Mouse (Mus musculus): Measurements from ENCODE around the gene Dap3. TPM values are rescaled to one million over a fixed set of nuclear protein-coding genes. Genes with fewer than 3 reads are reported as not detected.

Gene Dap3
- polyA plus RNA-seq, 1 experiment from 2014 or later: 99.0 TPM

DNA sequence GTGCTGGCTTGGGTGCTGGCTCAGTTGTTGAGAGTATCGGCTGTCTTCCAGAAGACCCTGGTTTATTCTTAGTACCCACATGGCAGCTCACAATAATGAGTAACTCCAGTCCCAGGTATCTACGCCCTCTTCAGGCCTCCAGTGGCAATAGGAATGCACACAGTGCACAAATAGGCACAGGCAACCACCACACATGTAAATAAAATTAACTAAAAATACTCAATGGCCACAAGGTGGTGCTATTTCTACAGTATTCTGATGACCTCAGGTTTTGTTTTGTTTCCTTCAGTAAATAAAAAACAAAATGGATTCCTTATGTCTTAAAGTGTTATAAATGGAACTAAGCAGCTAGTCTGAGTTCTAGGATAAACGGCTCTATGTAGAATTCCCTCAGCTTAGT, 11.2 kb downstream of the Dap3 start:
- Histone ChIP-seq H3K4me2 (replicated peaks; ENCODE audit: low read depth) (no peak overlapping the region), H3K27me3 (ENCODE audit: control insufficient read depth, insufficient read depth, low read length) (no peaks in the 10 kb centered on the region), H3K4me1 (replicated peaks; ENCODE audit: control insufficient read depth, insufficient read depth) (no peaks in the 10 kb centered on the region), H3K9ac (ENCODE audit: low read length) (no peak overlapping the region), H3K27ac (replicated peaks) (no peak overlapping the region), H3K36me3 (ENCODE audit: control insufficient read depth, insufficient read depth, low read length) (peaks cover 17% of the 10 kb centered on the region; the same call in 1 of the 2 replicates), H3K9me3 (ENCODE audit: control insufficient read depth, low read length) (no peaks in the 10 kb centered on the region), H3K4me3 (ENCODE audit: low read depth, low read length) (no peak overlapping the region)
- no peak for DNase-seq (ENCODE audit: low spot score)
- peak; percentile 76 for TF ChIP-seq CTCF (IDR thresholded peaks at IDR 0.05; ENCODE audit: low read depth)
- TF ChIP-seq EP300 (optimal IDR thresholded peaks at IDR 0.05): no peak
- WGBS: 69% methylated on average over 3 of the region's 3 CpGs
- peak; percentile 68 for ATAC-seq (ENCODE audit: low FRiP score, low TSS enrichment)

DNA sequence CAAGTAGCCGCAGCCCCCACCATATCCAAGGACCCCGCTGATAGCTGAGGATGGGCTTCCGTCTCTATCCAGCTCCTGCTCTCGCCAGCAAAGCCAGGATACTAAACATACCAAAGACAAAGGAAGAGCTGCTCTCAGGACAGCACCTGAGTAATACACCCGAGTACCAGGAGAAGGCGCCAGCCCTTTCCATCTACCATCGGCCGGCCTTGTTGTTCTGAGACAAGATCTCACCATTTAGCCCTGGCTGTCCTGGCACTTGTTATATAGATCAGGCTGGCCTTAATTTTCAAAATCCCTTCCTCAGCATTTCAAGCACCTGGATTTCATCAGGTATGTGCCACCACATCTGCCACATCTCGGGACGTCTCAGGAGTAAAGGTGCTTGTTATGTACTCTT, 11.9 kb downstream of the Dap3 start:
- Histone ChIP-seq H3K27ac (replicated peaks) (no peak overlapping the region), H3K4me2 (replicated peaks; ENCODE audit: low read depth) (no peak overlapping the region), H3K4me1 (replicated peaks; ENCODE audit: control insufficient read depth, insufficient read depth) (no peaks in the 10 kb centered on the region), H3K36me3 (ENCODE audit: control insufficient read depth, insufficient read depth, low read length) (peaks cover 17% of the 10 kb centered on the region; the same call in 1 of the 2 replicates), H3K9me3 (ENCODE audit: control insufficient read depth, low read length) (no peaks in the 10 kb centered on the region), H3K4me3 (ENCODE audit: low read depth, low read length) (no peak overlapping the region), H3K27me3 (ENCODE audit: control insufficient read depth, insufficient read depth, low read length) (no peaks in the 10 kb centered on the region), H3K9ac (ENCODE audit: low read length) (no peak overlapping the region)
- DNase-seq (ENCODE audit: low spot score): no peak
- TF ChIP-seq CTCF (IDR thresholded peaks at IDR 0.05; ENCODE audit: low read depth): no peak
- TF ChIP-seq EP300 (optimal IDR thresholded peaks at IDR 0.05): no peak
- no peak for ATAC-seq (ENCODE audit: low FRiP score, low TSS enrichment)
- 92% methylated on average over 10 of the region's 10 CpGs for WGBS

DNA sequence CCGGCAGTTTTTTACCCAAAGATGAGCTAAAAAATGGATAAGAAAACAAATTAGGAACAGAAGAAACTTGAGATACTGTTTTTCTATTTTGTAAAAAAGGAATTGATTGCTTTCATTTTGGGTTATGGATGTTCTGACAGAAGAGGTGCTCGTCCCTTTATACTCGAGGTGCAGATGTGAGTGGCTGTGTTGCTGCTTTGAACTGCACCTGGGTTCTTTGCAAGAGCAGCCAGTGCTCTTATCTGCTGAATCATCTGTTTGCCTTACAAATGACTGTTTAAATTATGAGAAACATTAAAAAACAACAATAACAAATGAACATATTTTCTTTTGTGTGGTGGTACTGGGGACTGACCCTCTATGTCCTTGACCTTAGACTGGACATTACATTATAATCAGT, 21.5 kb downstream of the Dap3 start:
- TF ChIP-seq EP300 (optimal IDR thresholded peaks at IDR 0.05): no peak
- TF ChIP-seq CTCF (IDR thresholded peaks at IDR 0.05; ENCODE audit: low read depth): no peak
- no peaks in the 10 kb centered on the region for H3K9me3 ChIP-seq (ENCODE audit: control insufficient read depth, low read length)
- H3K27ac ChIP-seq (replicated peaks): no peak overlapping the region
- H3K9ac ChIP-seq (ENCODE audit: low read length): no peak overlapping the region
- H3K27me3 ChIP-seq (ENCODE audit: control insufficient read depth, insufficient read depth, low read length): no peaks in the 10 kb centered on the region
- peaks cover 25% of the 10 kb centered on the region for H3K36me3 ChIP-seq (ENCODE audit: control insufficient read depth, insufficient read depth, low read length)
- DNase-seq (ENCODE audit: low spot score): no peak
- H3K4me2 ChIP-seq (replicated peaks; ENCODE audit: low read depth): no peak overlapping the region
- WGBS: 81% methylated on average over 3 of the region's 3 CpGs
- H3K4me3 ChIP-seq (ENCODE audit: low read depth, low read length): no peak overlapping the region
- H3K4me1 ChIP-seq (replicated peaks; ENCODE audit: control insufficient read depth, insufficient read depth): no peaks in the 10 kb centered on the region
- ATAC-seq (ENCODE audit: low FRiP score, low TSS enrichment): no peak

DNA sequence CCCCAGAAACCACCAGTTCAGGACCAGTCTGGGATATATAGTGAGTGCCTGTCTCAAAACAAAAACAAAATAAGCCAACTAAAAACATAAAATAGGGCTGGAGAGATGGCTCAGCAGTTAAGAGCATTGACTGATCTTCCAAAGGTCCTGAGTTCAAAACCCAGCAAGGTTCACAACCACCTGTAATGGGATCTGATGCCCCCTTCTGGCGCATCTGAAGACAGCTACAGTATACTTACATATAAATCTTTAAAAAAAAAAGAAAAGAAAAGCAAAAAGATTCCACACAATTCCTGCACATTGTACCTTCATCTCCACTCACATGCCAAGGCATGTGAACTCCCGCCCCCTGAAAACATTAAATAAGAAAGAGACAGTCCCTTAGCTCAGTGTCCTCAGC, 25.3 kb downstream of the Dap3 start:
- DNase-seq (ENCODE audit: low spot score) (no peak), ATAC-seq (ENCODE audit: low FRiP score, low TSS enrichment) (no peak)
- peaks cover 39% of the 10 kb centered on the region for H3K36me3 ChIP-seq (ENCODE audit: control insufficient read depth, insufficient read depth, low read length)
- TF ChIP-seq EP300 (optimal IDR thresholded peaks at IDR 0.05) (no peak), CTCF (IDR thresholded peaks at IDR 0.05; ENCODE audit: low read depth) (peak; percentile 16; the same call in 1 of the 2 replicates)
- no peak overlapping the region for H3K4me3 ChIP-seq (ENCODE audit: low read depth, low read length)
- no peaks in the 10 kb centered on the region for H3K27me3 ChIP-seq (ENCODE audit: control insufficient read depth, insufficient read depth, low read length)
- H3K4me1 ChIP-seq (replicated peaks; ENCODE audit: control insufficient read depth, insufficient read depth): no peaks in the 10 kb centered on the region
- no peaks in the 10 kb centered on the region for H3K9me3 ChIP-seq (ENCODE audit: control insufficient read depth, low read length)
- WGBS: 81% methylated on average over 2 of the region's 2 CpGs
- H3K4me2 ChIP-seq (replicated peaks; ENCODE audit: low read depth): no peak overlapping the region
- no peak overlapping the region for H3K9ac ChIP-seq (ENCODE audit: low read length)
- H3K27ac ChIP-seq (replicated peaks): no peak overlapping the region

DNA sequence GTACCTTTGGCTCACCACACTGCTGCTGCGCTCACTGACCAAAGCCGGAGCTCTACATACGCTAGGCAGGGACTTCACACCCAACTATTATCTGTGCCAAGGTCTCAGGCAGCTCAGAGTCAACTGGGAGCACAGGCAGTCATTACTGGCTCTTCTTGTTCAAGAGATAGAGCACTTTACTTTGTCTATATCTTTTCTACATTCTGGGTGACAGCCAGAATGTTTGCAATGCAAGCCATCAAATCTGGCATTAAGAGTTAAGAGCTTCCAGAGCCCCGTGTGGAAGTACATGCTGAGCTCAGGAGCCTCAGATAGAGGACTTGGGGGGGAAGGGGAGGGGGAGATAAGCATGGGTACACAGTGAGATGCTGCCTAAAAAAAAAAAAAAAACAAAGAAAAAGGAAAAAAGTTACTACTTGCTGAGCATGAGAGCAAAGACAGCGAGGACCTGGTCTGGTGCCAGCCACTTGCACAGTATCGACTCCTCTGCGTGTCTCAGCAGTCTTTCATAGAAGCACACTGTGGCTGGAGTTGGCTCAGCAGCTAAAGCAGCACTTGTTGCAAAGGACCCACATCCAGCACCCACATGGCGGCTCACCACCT, 26.9 kb downstream of the Dap3 start:
- H3K4me2 ChIP-seq (replicated peaks; ENCODE audit: low read depth): no peak overlapping the region
- H3K9me3 ChIP-seq (ENCODE audit: control insufficient read depth, low read length): no peaks in the 10 kb centered on the region
- ATAC-seq (ENCODE audit: low FRiP score, low TSS enrichment) (no peak), DNase-seq (ENCODE audit: low spot score) (no peak)
- TF ChIP-seq CTCF (IDR thresholded peaks at IDR 0.05; ENCODE audit: low read depth): no peak
- no peak for TF ChIP-seq EP300 (optimal IDR thresholded peaks at IDR 0.05)
- no peaks in the 10 kb centered on the region for H3K4me1 ChIP-seq (replicated peaks; ENCODE audit: control insufficient read depth, insufficient read depth)
- no peak overlapping the region for H3K4me3 ChIP-seq (ENCODE audit: low read depth, low read length)
- H3K36me3 ChIP-seq (ENCODE audit: control insufficient read depth, insufficient read depth, low read length): peaks cover 39% of the 10 kb centered on the region
- no peak overlapping the region for H3K27ac ChIP-seq (replicated peaks)
- no peak overlapping the region for H3K9ac ChIP-seq (ENCODE audit: low read length)
- WGBS: 81% methylated on average over 8 of the region's 8 CpGs
- no peaks in the 10 kb centered on the region for H3K27me3 ChIP-seq (ENCODE audit: control insufficient read depth, insufficient read depth, low read length)

DNA sequence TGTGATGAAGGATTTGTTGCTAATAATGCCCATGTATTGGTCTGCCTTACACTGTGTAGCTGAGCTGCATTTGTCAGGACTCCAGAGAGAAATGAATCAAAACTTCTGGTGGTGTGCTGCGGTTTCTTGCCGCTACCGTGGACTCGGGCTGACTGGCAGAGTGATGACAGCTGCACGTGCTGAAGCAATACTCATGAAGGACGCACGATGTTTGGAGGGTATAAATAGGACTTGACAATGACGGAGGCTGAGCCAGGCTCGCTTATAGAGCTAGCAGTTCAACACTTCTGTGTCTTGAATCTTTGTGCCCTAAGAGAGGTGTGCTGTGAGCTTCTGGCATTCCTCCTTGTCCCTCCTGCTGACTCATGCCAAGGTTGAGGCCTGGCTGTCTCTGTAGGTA, 29.6 kb downstream of the Dap3 start:
- WGBS: 95% methylated on average over 9 of the region's 9 CpGs
- H3K4me2 ChIP-seq (replicated peaks; ENCODE audit: low read depth): no peak overlapping the region
- no peak overlapping the region for H3K4me3 ChIP-seq (ENCODE audit: low read depth, low read length)
- ATAC-seq (ENCODE audit: low FRiP score, low TSS enrichment) (no peak), DNase-seq (ENCODE audit: low spot score) (no peak)
- no peak for TF ChIP-seq EP300 (optimal IDR thresholded peaks at IDR 0.05)
- no peak for TF ChIP-seq CTCF (IDR thresholded peaks at IDR 0.05; ENCODE audit: low read depth)
- H3K4me1 ChIP-seq (replicated peaks; ENCODE audit: control insufficient read depth, insufficient read depth): no peaks in the 10 kb centered on the region
- no peak overlapping the region for H3K27ac ChIP-seq (replicated peaks)
- peaks cover 24% of the 10 kb centered on the region for H3K36me3 ChIP-seq (ENCODE audit: control insufficient read depth, insufficient read depth, low read length)
- H3K27me3 ChIP-seq (ENCODE audit: control insufficient read depth, insufficient read depth, low read length): no peaks in the 10 kb centered on the region
- H3K9ac ChIP-seq (ENCODE audit: low read length): no peak overlapping the region
- no peaks in the 10 kb centered on the region for H3K9me3 ChIP-seq (ENCODE audit: control insufficient read depth, low read length)

Measured in stomach, postnatal 0 days (tissue).